19 mouse cellular contexts compared by ENCODE assay signal in genomic region chr13:113729574-113729973, GRCm38 (mm10).
A peak's percentile ranks its signal among the peaks of the same experiment; 100 is the strongest.
DNase-seq lines count a peak whose midpoint lies in the region; TF ChIP-seq lines count a peak whose summit lies in the region.
"Had no signal": no experiment of that assay in that cellular context is flagged by ENCODE, and none has a peak within 500 bp of the region (broad histone marks: within the 10 kb centered on the region; RNA-seq: fewer than 3 reads in every experiment).

No protein-coding gene starts in this region.

- no peaks in the 10 kb centered on the region for H3K79me2 ChIP-seq in myocyte (ENCODE audit: control insufficient read depth, insufficient read depth)

- H3ac ChIP-seq in myocyte (ENCODE audit: control insufficient read depth, insufficient read length): no peak overlapping the region

- H3K27ac ChIP-seq in kidney, adult 2 months (ENCODE audit: insufficient read depth, low read depth, low read length): peak overlapping the region; percentile 52; the same call in 1 of the 2 replicates
- peak overlapping the region; percentile 47 for H3K27ac ChIP-seq in embryonic fibroblast, embryonic 13.5 days (ENCODE audit: insufficient read depth, low read length)
- H3K27ac ChIP-seq: embryonic facial prominence, embryonic 12.5 days; forebrain, embryonic 13.5 days; hindbrain, embryonic 14.5 days; layer of hippocampus, adult 2 months; neural tube, embryonic 15.5 days; stomach, postnatal 0 days had no signal

- H3K4me2 ChIP-seq in myocyte (ENCODE audit: low read depth): peak overlapping the region; percentile 60
- H3K4me2 ChIP-seq: embryonic facial prominence, embryonic 12.5 days; forebrain, embryonic 13.5 days; hindbrain, embryonic 14.5 days; neural tube, embryonic 15.5 days had no signal

- intact Hi-C loops in heart, postnatal 14 days (cut with DNase I): no loop called here

- H3K4me3 ChIP-seq in kidney, adult 2 months (ENCODE audit: insufficient read depth, low read depth, low read length): no peak overlapping the region
- no peak overlapping the region for H3K4me3 ChIP-seq in embryonic fibroblast, embryonic 13.5 days (ENCODE audit: insufficient read depth, low read length)
- H3K4me3 ChIP-seq in myocyte: no peak overlapping the region
- H3K4me3 ChIP-seq: embryonic facial prominence, embryonic 12.5 days; erythroblast, embryonic 14.5 days; forebrain, embryonic 13.5 days; layer of hippocampus, adult 2 months; neural tube, embryonic 15.5 days had no signal

- WGBS in kidney, adult 2 months: 89% methylated on average over 1 of the region's 1 CpGs

- no peak for TF ChIP-seq POLR2A in kidney, adult 2 months (IDR thresholded peaks at IDR 0.05; ENCODE audit: low read depth, low read length)
- TF ChIP-seq POLR2A in embryonic fibroblast, embryonic 13.5 days (IDR thresholded peaks at IDR 0.05; ENCODE audit: low read depth, low read length): no peak
- no peak for TF ChIP-seq POLR2A in myocyte (IDR thresholded peaks at IDR 0.05; ENCODE audit: insufficient read length, low read depth)

- peaks cover 15% of the 10 kb centered on the region; the same call in 1 of the 2 replicates for H3K4me1 ChIP-seq in kidney, adult 2 months (ENCODE audit: control insufficient read depth, insufficient read depth, low read length)
- peaks cover 2% of the 10 kb centered on the region; the same call in 1 of the 2 replicates for H3K4me1 ChIP-seq in embryonic fibroblast, embryonic 13.5 days (ENCODE audit: control insufficient read depth, insufficient read depth, low read length)

- no peak for TF ChIP-seq CTCF in kidney, adult 2 months (conservative IDR thresholded peaks at IDR 0.05; ENCODE audit: insufficient read depth, insufficient read length, low read depth, low read length)
- TF ChIP-seq CTCF in embryonic fibroblast, embryonic 13.5 days (IDR thresholded peaks at IDR 0.05; ENCODE audit: borderline replicate concordance, insufficient read depth, low read length): no peak

- DNase-seq in heart, adult 11 months: peak; percentile 88
- DNase-seq in heart, postnatal 14 days: no peak
- no peak for DNase-seq in kidney, adult 2 months
- no peak for DNase-seq in kidney, postnatal 4 days
- no peak for DNase-seq in testis, postnatal 10 days (ENCODE audit: low spot score)
- DNase-seq in kidney, adult 11 months: no peak
- DNase-seq: adrenal gland, postnatal 25 days; cerebellum, adult 9-11 months; layer of hippocampus, postnatal 36 days; lung, postnatal 4 days had no signal

- no peaks in the 10 kb centered on the region for H3K27me3 ChIP-seq in kidney, adult 2 months (replicated peaks; ENCODE audit: control insufficient read depth, insufficient read depth, low read length)
- no peaks in the 10 kb centered on the region for H3K27me3 ChIP-seq in myocyte (ENCODE audit: control insufficient read depth, insufficient read depth, insufficient read length)
- H3K27me3 ChIP-seq: embryonic facial prominence, embryonic 12.5 days; forebrain, embryonic 13.5 days; neural tube, embryonic 15.5 days had no signal

- no peaks in the 10 kb centered on the region for H3K36me3 ChIP-seq in kidney, adult 2 months (ENCODE audit: control insufficient read depth, insufficient read depth, low read length)
- no peaks in the 10 kb centered on the region for H3K36me3 ChIP-seq in myocyte (ENCODE audit: control insufficient read depth, insufficient read depth)
- H3K36me3 ChIP-seq: embryonic facial prominence, embryonic 12.5 days; neural tube, embryonic 15.5 days had no signal

TF ChIP-seq in myocyte, 11 proteins besides CTCF, POLR2A, EP300 and RAD21:
- TF ChIP-seq MYOG (IDR thresholded peaks at IDR 0.05; ENCODE audit: control insufficient read depth in 1 of 3, insufficient read depth in 1 of 3, insufficient read length in 2 of 3, low read depth in 2 of 3) (no peak), MAX (IDR thresholded peaks at IDR 0.05; ENCODE audit: low read depth) (no peak), SRF (IDR thresholded peaks at IDR 0.05; ENCODE audit: control insufficient read depth, insufficient read length, low read depth) (no peak), USF1 (IDR thresholded peaks at IDR 0.05; ENCODE audit: low read depth) (no peak), E2F4 (IDR thresholded peaks at IDR 0.05; ENCODE audit: insufficient read depth) (no peak), POLR2AphosphoS2 (IDR thresholded peaks at IDR 0.05; ENCODE audit: insufficient read length, low read depth) (no peak), REST (IDR thresholded peaks at IDR 0.05; ENCODE audit: insufficient read depth, insufficient read length) (no peak), MYOD1 (IDR thresholded peaks at IDR 0.05; ENCODE audit: control insufficient read depth in 1 of 3, insufficient read length in 2 of 3, low read depth in 2 of 3) (no peak), TCF12 (IDR thresholded peaks at IDR 0.05; ENCODE audit: insufficient read depth, poor library complexity, severe bottlenecking) (no peak), TCF3 (IDR thresholded peaks at IDR 0.05; ENCODE audit: insufficient read length, low read depth) (no peak), CEBPB (IDR thresholded peaks at IDR 0.05; ENCODE audit: insufficient read depth, poor library complexity, severe bottlenecking) (no peak)
